8 mouse cellular contexts compared by ENCODE assay signal in the genomic region with DNA sequence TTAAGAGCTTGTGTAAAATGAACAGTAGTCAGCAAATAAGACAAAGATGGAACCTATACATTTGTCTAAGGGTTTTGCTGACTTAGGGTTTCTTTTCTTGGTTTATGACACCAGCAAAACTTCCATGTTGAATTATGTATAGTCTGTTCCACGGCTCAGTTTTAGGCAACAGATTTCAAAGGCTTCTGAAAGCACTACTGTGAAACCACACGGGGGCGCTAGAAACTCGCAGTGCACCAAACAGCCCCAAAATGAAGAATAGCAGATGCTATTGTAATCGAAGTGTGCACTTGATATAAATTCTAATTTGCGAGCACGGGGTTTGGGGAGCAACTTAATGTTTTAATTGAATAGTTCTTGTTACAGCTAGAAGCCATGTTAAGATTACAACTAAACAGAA. TPM values are rescaled to one million over a fixed set of nuclear protein-coding genes. Genes with fewer than 3 reads are reported as not detected.
DNase-seq lines count a peak whose midpoint lies in the region; ATAC-seq and TF ChIP-seq lines count a peak whose summit lies in the region.

No protein-coding gene starts in this region.

- H3K4me3 ChIP-seq in thymus, adult 2 months (ENCODE audit: control insufficient read depth, insufficient read depth, low read length) = no peak overlapping the region
- no peak overlapping the region for H3K4me3 ChIP-seq in forebrain, embryonic 13.5 days
- no peak overlapping the region for H3K4me3 ChIP-seq in lung, adult 2 months (replicated peaks; ENCODE audit: extremely low read depth, low read depth, low read length)

- peak; percentile 66 for ATAC-seq in forebrain, embryonic 13.5 days
- no peak for ATAC-seq in megakaryocyte, adult 5-6 weeks (ENCODE audit: poor library complexity, severe bottlenecking)

- no peak overlapping the region for H3K27ac ChIP-seq in thymus, adult 2 months (ENCODE audit: control insufficient read depth, insufficient read depth, low read length)
- no peak overlapping the region for H3K27ac ChIP-seq in forebrain, embryonic 13.5 days

- peak; percentile 6 for DNase-seq in thymus, adult 2 months
- DNase-seq in thymus, adult 18-20 months = no peak
- DNase-seq in c-Kit-positive CD71-negative TER-119-negative erythroid progenitor cells, embryonic 14.5 days (ENCODE audit: low read depth) = peak; percentile 10
- peak; percentile 79 for DNase-seq in kidney, postnatal 10 days
- peak; percentile 31 for DNase-seq in lung, adult 2 months
- DNase-seq in right cerebral cortex, adult 18-20 months = peak; percentile 69

- no peaks in the 10 kb centered on the region for H3K36me3 ChIP-seq in thymus, adult 2 months (ENCODE audit: control insufficient read depth, insufficient read depth, low read length)
- H3K36me3 ChIP-seq in forebrain, embryonic 13.5 days (ENCODE audit: poor library complexity, severe bottlenecking) = no peaks in the 10 kb centered on the region

- no peak overlapping the region for H3K9ac ChIP-seq in forebrain, embryonic 13.5 days

- TF ChIP-seq CTCF in thymus, adult 2 months (IDR thresholded peaks at IDR 0.05; ENCODE audit: borderline replicate concordance, control insufficient read depth, extremely low read depth, insufficient read depth, low read length, poor library complexity) = no peak
- peak; percentile 33; the same call in 1 of the 2 replicates for TF ChIP-seq CTCF in lung, adult 2 months (IDR thresholded peaks at IDR 0.05; ENCODE audit: insufficient read depth, low read length)

- H3K4me2 ChIP-seq in forebrain, embryonic 13.5 days = no peak overlapping the region

- H3K9me3 ChIP-seq in forebrain, embryonic 13.5 days (replicated peaks) = no peaks in the 10 kb centered on the region

- 12% methylated on average over 7 of the region's 7 CpGs for WGBS in thymus, adult 2 months
- WGBS in forebrain, embryonic 13.5 days = 7% methylated on average over 7 of the region's 7 CpGs
- WGBS in lung, adult 2 months = 12% methylated on average over 7 of the region's 7 CpGs

- TF ChIP-seq POLR2A in thymus, adult 2 months (IDR thresholded peaks at IDR 0.05; ENCODE audit: control insufficient read depth, extremely low read depth, insufficient read depth, low read length, poor library complexity) = no peak
- no peak for TF ChIP-seq POLR2A in lung, adult 2 months (IDR thresholded peaks at IDR 0.05; ENCODE audit: borderline replicate concordance, extremely low read depth, low read depth, low read length)

- no peaks in the 10 kb centered on the region for H3K4me1 ChIP-seq in thymus, adult 2 months (replicated peaks; ENCODE audit: control insufficient read depth, insufficient read depth, low read length)
- no peaks in the 10 kb centered on the region; the same call in 1 of the 2 replicates for H3K4me1 ChIP-seq in forebrain, embryonic 13.5 days
- H3K4me1 ChIP-seq in lung, adult 2 months (ENCODE audit: control insufficient read depth, insufficient read depth, low read length) = no peaks in the 10 kb centered on the region

- no peaks in the 10 kb centered on the region for H3K27me3 ChIP-seq in thymus, adult 2 months (ENCODE audit: control insufficient read depth, insufficient read depth, low read length)
- no peaks in the 10 kb centered on the region for H3K27me3 ChIP-seq in forebrain, embryonic 13.5 days

RNA-seq across cellular contexts. Expression of a gene that starts 58.3 kb away (rescaled TPM):
- polyA plus RNA-seq in thymus, adult 2 months (2012; rRNA removed) = 0.16 and 1.5 TPM in 2 replicates
- 0.18 and 0.31 TPM in 2 replicates for polyA plus RNA-seq in forebrain, embryonic 13.5 days (2015; fragmentation: Nextera tagmentation; extraction: Ambion mirVana)
- 0.05 and 0.27 TPM in 2 replicates for polyA plus RNA-seq in lung, adult 2 months (2012; rRNA removed)
- not detected in 2 replicates for total RNA-seq in megakaryocyte, adult 5-6 weeks (2015)
- not detected in 2 replicates for total RNA-seq in megakaryocyte, adult 5-6 weeks (2017)

Comparison
In these comparisons a context has a peak if more than half of its experiments do, and no peak if none do; other contexts are left out.
1. DNase-seq: peak in thymus, adult 2 months (single experiment), c-Kit-positive CD71-negative TER-119-negative erythroid progenitor cells, embryonic 14.5 days (single experiment), kidney, postnatal 10 days (single experiment), lung, adult 2 months (single experiment) and right cerebral cortex, adult 18-20 months (single experiment); none in thymus, adult 18-20 months (0 of 2).